Mouse (Mus musculus): ENCODE measurements around the gene Gm9817. TPM values are rescaled to one million over a fixed set of nuclear protein-coding genes. Genes with fewer than 3 reads are reported as not detected.

Gm9817 gene
- polyA plus RNA-seq, 1 experiment: 0.02 TPM

GRCm38 (mm10) chr13:45032484-45032883 is 46.0 kb upstream of the Gm9817 start:
- no peak for TF ChIP-seq TCF12 (IDR thresholded peaks at IDR 0.05; ENCODE audit: insufficient read depth, poor library complexity, severe bottlenecking)
- TF ChIP-seq E2F4 (IDR thresholded peaks at IDR 0.05; ENCODE audit: insufficient read depth): no peak
- no peak for TF ChIP-seq MYOG (IDR thresholded peaks at IDR 0.05; ENCODE audit: control insufficient read depth in 1 of 3, insufficient read depth in 1 of 3, insufficient read length in 2 of 3, low read depth in 2 of 3)
- no peak for TF ChIP-seq USF1 (IDR thresholded peaks at IDR 0.05; ENCODE audit: low read depth)
- no peak for TF ChIP-seq CEBPB (IDR thresholded peaks at IDR 0.05; ENCODE audit: insufficient read depth, poor library complexity, severe bottlenecking)
- no peak for TF ChIP-seq POLR2A (IDR thresholded peaks at IDR 0.05; ENCODE audit: insufficient read length, low read depth)
- TF ChIP-seq REST (IDR thresholded peaks at IDR 0.05; ENCODE audit: insufficient read depth, insufficient read length): no peak
- no peak for TF ChIP-seq POLR2AphosphoS2 (IDR thresholded peaks at IDR 0.05; ENCODE audit: insufficient read length, low read depth)
- no peak for TF ChIP-seq TCF3 (IDR thresholded peaks at IDR 0.05; ENCODE audit: insufficient read length, low read depth)
- no peak for TF ChIP-seq MYOD1 (IDR thresholded peaks at IDR 0.05; ENCODE audit: control insufficient read depth in 1 of 3, insufficient read length in 2 of 3, low read depth in 2 of 3)
- no peak for TF ChIP-seq SRF (IDR thresholded peaks at IDR 0.05; ENCODE audit: control insufficient read depth, insufficient read length, low read depth)
- TF ChIP-seq MAX (IDR thresholded peaks at IDR 0.05; ENCODE audit: low read depth): no peak
- no peaks in the 10 kb centered on the region for H3K36me3 ChIP-seq (ENCODE audit: control insufficient read depth, insufficient read depth)
- no peaks in the 10 kb centered on the region for H3K27me3 ChIP-seq (ENCODE audit: control insufficient read depth, insufficient read depth, insufficient read length)
- no peak overlapping the region for H3ac ChIP-seq (ENCODE audit: control insufficient read depth, insufficient read length)
- no peak overlapping the region for H3K4me2 ChIP-seq (ENCODE audit: low read depth)
- no peak overlapping the region for H3K4me3 ChIP-seq
- no peaks in the 10 kb centered on the region for H3K79me2 ChIP-seq (ENCODE audit: control insufficient read depth, insufficient read depth)

GRCm38 (mm10) chr13:45033360-45033759 is 45.1 kb upstream of the Gm9817 start:
- no peaks in the 10 kb centered on the region for H3K27me3 ChIP-seq (ENCODE audit: control insufficient read depth, insufficient read depth, insufficient read length)
- no peak for TF ChIP-seq SRF (IDR thresholded peaks at IDR 0.05; ENCODE audit: control insufficient read depth, insufficient read length, low read depth)
- TF ChIP-seq MYOD1 (IDR thresholded peaks at IDR 0.05; ENCODE audit: control insufficient read depth in 1 of 3, insufficient read length in 2 of 3, low read depth in 2 of 3): no peak
- TF ChIP-seq POLR2AphosphoS2 (IDR thresholded peaks at IDR 0.05; ENCODE audit: insufficient read length, low read depth): no peak
- no peak for TF ChIP-seq POLR2A (IDR thresholded peaks at IDR 0.05; ENCODE audit: insufficient read length, low read depth)
- no peak for TF ChIP-seq REST (IDR thresholded peaks at IDR 0.05; ENCODE audit: insufficient read depth, insufficient read length)
- TF ChIP-seq TCF12 (IDR thresholded peaks at IDR 0.05; ENCODE audit: insufficient read depth, poor library complexity, severe bottlenecking): no peak
- TF ChIP-seq MAX (IDR thresholded peaks at IDR 0.05; ENCODE audit: low read depth): no peak
- TF ChIP-seq CEBPB (IDR thresholded peaks at IDR 0.05; ENCODE audit: insufficient read depth, poor library complexity, severe bottlenecking): no peak
- no peak for TF ChIP-seq E2F4 (IDR thresholded peaks at IDR 0.05; ENCODE audit: insufficient read depth)
- no peak for TF ChIP-seq MYOG (IDR thresholded peaks at IDR 0.05; ENCODE audit: control insufficient read depth in 1 of 3, insufficient read depth in 1 of 3, insufficient read length in 2 of 3, low read depth in 2 of 3)
- no peak for TF ChIP-seq USF1 (IDR thresholded peaks at IDR 0.05; ENCODE audit: low read depth)
- TF ChIP-seq TCF3 (IDR thresholded peaks at IDR 0.05; ENCODE audit: insufficient read length, low read depth): no peak
- H3K4me2 ChIP-seq (ENCODE audit: low read depth): no peak overlapping the region
- no peaks in the 10 kb centered on the region for H3K36me3 ChIP-seq (ENCODE audit: control insufficient read depth, insufficient read depth)
- H3K79me2 ChIP-seq (ENCODE audit: control insufficient read depth, insufficient read depth): no peaks in the 10 kb centered on the region
- no peak overlapping the region for H3K4me3 ChIP-seq
- no peak overlapping the region for H3ac ChIP-seq (ENCODE audit: control insufficient read depth, insufficient read length)

GRCm38 (mm10) chr13:45034759-45035158 is 43.7 kb upstream of the Gm9817 start:
- H3K79me2 ChIP-seq (ENCODE audit: control insufficient read depth, insufficient read depth): no peaks in the 10 kb centered on the region
- no peak overlapping the region for H3K4me3 ChIP-seq
- H3K4me2 ChIP-seq (ENCODE audit: low read depth): no peak overlapping the region
- no peak for TF ChIP-seq USF1 (IDR thresholded peaks at IDR 0.05; ENCODE audit: low read depth)
- TF ChIP-seq MYOG (IDR thresholded peaks at IDR 0.05; ENCODE audit: control insufficient read depth in 1 of 3, insufficient read depth in 1 of 3, insufficient read length in 2 of 3, low read depth in 2 of 3): no peak
- TF ChIP-seq TCF3 (IDR thresholded peaks at IDR 0.05; ENCODE audit: insufficient read length, low read depth): no peak
- no peak for TF ChIP-seq POLR2A (IDR thresholded peaks at IDR 0.05; ENCODE audit: insufficient read length, low read depth)
- no peak for TF ChIP-seq POLR2AphosphoS2 (IDR thresholded peaks at IDR 0.05; ENCODE audit: insufficient read length, low read depth)
- no peak for TF ChIP-seq REST (IDR thresholded peaks at IDR 0.05; ENCODE audit: insufficient read depth, insufficient read length)
- no peak for TF ChIP-seq TCF12 (IDR thresholded peaks at IDR 0.05; ENCODE audit: insufficient read depth, poor library complexity, severe bottlenecking)
- no peak for TF ChIP-seq E2F4 (IDR thresholded peaks at IDR 0.05; ENCODE audit: insufficient read depth)
- TF ChIP-seq SRF (IDR thresholded peaks at IDR 0.05; ENCODE audit: control insufficient read depth, insufficient read length, low read depth): no peak
- no peak for TF ChIP-seq MAX (IDR thresholded peaks at IDR 0.05; ENCODE audit: low read depth)
- TF ChIP-seq MYOD1 (IDR thresholded peaks at IDR 0.05; ENCODE audit: control insufficient read depth in 1 of 3, insufficient read length in 2 of 3, low read depth in 2 of 3): no peak
- no peak for TF ChIP-seq CEBPB (IDR thresholded peaks at IDR 0.05; ENCODE audit: insufficient read depth, poor library complexity, severe bottlenecking)
- no peaks in the 10 kb centered on the region for H3K27me3 ChIP-seq (ENCODE audit: control insufficient read depth, insufficient read depth, insufficient read length)
- H3K36me3 ChIP-seq (ENCODE audit: control insufficient read depth, insufficient read depth): no peaks in the 10 kb centered on the region
- H3ac ChIP-seq (ENCODE audit: control insufficient read depth, insufficient read length): no peak overlapping the region

DNA sequence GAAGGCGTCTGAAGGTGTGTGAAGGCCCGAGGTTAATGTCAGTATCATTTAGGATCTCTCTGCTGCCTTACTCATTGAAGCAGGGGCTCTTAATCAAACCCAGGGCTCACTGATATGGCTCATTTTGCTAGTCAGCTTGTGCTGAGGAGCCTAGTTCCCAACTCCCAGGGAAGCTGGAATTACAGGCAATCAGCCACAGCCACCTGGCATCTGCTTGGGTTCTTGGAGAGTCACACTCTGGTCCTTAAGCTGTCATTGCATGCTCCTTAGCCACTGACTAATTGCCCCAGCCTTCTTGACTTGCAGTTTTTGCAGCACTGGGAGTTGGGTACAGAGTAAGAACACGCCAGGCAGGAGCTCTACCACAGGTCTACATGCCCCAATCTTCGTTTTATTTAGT is 42.1 kb upstream of the Gm9817 start:
- Histone ChIP-seq H3K79me2 (ENCODE audit: control insufficient read depth, insufficient read depth) (no peaks in the 10 kb centered on the region), H3K4me2 (ENCODE audit: low read depth) (no peak overlapping the region), H3K36me3 (ENCODE audit: control insufficient read depth, insufficient read depth) (no peaks in the 10 kb centered on the region), H3ac (ENCODE audit: control insufficient read depth, insufficient read length) (no peak overlapping the region), H3K4me3 (no peak overlapping the region), H3K27me3 (ENCODE audit: control insufficient read depth, insufficient read depth, insufficient read length) (no peaks in the 10 kb centered on the region)
- TF ChIP-seq USF1 (IDR thresholded peaks at IDR 0.05; ENCODE audit: low read depth): no peak
- TF ChIP-seq POLR2AphosphoS2 (IDR thresholded peaks at IDR 0.05; ENCODE audit: insufficient read length, low read depth): no peak
- TF ChIP-seq TCF3 (IDR thresholded peaks at IDR 0.05; ENCODE audit: insufficient read length, low read depth): no peak
- TF ChIP-seq POLR2A (IDR thresholded peaks at IDR 0.05; ENCODE audit: insufficient read length, low read depth): no peak
- TF ChIP-seq CEBPB (IDR thresholded peaks at IDR 0.05; ENCODE audit: insufficient read depth, poor library complexity, severe bottlenecking): no peak
- no peak for TF ChIP-seq TCF12 (IDR thresholded peaks at IDR 0.05; ENCODE audit: insufficient read depth, poor library complexity, severe bottlenecking)
- no peak for TF ChIP-seq MYOD1 (IDR thresholded peaks at IDR 0.05; ENCODE audit: control insufficient read depth in 1 of 3, insufficient read length in 2 of 3, low read depth in 2 of 3)
- no peak for TF ChIP-seq REST (IDR thresholded peaks at IDR 0.05; ENCODE audit: insufficient read depth, insufficient read length)
- no peak for TF ChIP-seq SRF (IDR thresholded peaks at IDR 0.05; ENCODE audit: control insufficient read depth, insufficient read length, low read depth)
- no peak for TF ChIP-seq MAX (IDR thresholded peaks at IDR 0.05; ENCODE audit: low read depth)
- no peak for TF ChIP-seq E2F4 (IDR thresholded peaks at IDR 0.05; ENCODE audit: insufficient read depth)
- no peak for TF ChIP-seq MYOG (IDR thresholded peaks at IDR 0.05; ENCODE audit: control insufficient read depth in 1 of 3, insufficient read depth in 1 of 3, insufficient read length in 2 of 3, low read depth in 2 of 3)

All from myocyte (in vitro differentiated cells).